Mouse (Mus musculus): ENCODE data around the gene Dalrd3. TPM values are rescaled to one million over a fixed set of nuclear protein-coding genes. Genes with fewer than 3 reads are reported as not detected.
"Not testable (repeated sequence)": the region's sequence is repeated elsewhere in the genome, so short reads cannot be mapped to it uniquely, and the experiment has no call there.

The Dalrd3 gene
- polyA plus RNA-seq, 1 experiment from 2014 or later = 115 TPM

DNA sequence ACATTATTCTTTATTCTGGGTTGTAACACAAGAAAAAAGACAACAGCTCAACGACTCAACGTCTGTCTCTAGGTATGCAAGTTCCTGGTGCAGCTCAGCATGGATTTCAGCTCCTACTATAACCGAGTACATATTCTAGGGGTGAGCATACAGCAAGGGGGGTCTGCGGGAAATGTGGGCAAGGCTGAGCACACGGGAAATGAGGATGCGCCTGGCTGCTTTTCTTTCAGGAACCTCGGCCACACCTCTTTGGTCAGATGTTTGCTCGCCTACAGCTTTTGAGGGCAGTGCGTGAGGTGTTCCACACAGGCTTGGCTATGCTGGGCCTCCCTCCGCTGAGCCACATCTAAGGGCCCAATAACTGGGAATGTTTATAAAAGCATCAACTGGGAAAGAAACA, 2.6 kb downstream of the Dalrd3 start:
- DNase-seq (ENCODE audit: low spot score) = no peak

DNA sequence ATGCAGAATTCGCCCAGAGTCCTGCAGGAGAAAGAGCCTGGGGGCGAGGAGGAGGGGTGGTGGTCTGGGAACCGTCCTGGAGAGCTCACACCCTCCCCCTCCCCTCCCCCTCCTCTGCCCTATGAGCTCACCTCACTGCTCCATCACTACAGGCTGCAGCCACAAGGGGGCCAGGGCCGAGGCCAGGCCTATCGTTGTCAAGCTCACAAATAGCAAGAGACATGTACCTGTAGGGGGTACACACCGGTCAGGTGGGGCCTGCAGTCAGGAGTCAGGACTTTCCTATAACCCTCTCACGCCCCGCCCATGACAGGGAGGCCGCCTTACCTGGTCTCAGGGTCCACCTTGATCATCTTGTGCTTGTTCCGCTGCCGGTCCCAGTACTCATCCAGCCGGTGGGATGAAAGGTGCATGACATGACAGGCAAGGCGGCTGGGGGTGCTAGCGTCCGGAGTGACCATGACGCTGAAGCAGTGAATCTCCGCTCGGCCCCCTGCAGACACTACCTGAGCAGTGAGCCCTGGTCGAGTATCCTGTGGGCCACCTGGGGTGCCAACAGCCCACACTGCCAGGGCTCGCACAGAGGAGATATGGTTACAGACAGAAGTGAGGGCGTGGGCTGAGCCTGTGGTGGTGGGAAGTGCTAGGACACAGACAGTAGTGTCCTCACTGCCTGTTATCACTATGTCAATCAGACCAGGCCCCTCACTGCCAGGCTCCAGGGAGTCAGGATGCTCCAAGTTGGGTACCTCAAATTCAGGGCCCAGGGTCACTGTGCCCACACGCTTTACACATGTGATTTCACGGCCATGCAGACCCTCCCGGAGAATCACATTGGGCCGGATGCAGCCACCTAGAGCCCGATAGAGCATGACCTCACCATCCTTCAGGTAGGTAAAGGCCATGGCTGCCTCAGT, 4.3 kb downstream of the Dalrd3 start:
- peak; percentile 74 for DNase-seq (ENCODE audit: low spot score)

DNA sequence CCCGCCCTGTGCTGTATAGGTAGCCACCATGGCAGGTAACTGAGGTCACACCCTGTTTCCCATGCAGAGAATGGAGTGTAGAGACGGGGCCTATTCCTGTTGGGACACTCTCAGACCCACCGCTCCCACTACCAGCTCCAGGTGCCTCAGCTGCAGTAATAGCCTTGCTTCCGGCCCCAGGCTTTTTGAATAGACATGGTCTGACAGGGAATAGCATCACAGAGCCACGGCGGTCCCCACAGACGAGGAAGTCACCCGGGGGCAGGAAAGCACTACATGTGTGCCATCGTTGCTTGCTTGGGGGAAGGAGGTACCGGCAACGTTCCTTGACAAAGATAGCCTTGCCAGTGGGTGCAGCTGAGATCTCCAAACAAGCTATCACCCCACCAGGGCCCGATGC, 5.2 kb downstream of the Dalrd3 start:
- DNase-seq (ENCODE audit: low spot score) = no peak

DNA sequence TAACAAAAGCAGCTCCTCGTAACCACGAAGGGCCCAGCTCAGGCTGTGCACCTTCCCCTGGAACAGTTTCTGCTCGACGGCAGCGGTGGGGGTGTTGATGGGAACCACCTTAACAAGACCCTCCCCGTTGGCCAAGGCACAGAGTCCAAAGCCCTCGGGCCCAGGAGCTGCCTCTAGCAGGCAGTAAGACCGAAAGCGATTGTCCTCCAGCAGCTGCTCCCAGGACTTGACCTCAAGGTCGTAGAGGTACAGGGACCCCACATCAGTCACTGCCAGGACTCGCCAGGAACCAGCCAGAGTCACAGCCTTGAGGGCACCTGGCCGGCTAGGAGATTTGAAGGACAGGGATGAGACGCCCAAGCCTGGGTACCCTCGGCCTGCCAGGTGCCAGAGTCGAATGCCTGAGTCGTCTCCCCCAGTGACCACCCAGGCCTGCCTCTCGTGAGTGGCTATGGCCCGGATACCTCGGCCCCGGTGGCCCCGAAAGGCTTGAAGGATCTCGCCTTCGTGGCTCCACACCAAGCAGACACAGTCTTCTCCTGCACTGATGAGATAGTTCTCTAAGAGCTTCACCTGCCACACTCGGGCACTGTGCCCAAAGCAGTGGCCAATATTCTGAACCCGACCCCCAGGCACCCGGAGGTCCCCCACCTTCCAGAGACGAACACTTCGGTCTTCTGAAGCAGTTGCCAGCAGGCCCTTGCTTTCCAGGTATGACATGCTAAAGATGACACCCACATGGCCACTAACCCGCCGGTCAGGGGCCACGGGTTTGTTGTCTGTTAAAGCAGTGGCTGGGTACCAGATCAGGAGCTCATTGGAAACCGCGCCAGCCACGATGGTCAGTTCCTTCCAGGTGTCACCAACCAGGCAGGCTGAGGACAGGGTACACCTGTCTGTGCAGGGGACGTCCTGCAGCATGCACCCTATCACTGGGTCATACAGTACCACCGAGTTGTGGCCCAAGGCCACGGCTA, 5.9 kb downstream of the Dalrd3 start:
- DNase-seq (ENCODE audit: low spot score) = no peak

DNA sequence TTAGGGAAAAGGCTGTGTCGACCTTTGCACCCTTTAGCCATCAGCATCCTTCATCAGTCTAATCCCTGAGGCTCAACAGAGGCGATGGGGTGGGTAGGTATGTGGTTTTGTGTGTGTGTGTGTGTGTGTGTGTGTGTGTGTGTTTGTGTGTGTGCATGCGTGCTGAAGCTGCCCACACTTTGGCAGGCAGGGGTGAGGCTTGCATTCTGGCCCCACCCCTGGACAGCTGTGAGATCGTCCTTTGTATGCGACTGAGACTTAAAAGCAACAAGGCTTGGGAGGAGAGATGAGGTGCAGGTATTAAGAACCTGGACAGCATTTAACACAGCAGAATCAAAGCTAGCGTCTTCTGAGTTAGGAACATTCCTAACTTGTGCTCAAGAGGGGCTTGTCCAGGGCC, 7.3 kb downstream of the Dalrd3 start:
- no peak for DNase-seq (ENCODE audit: low spot score)

DNA sequence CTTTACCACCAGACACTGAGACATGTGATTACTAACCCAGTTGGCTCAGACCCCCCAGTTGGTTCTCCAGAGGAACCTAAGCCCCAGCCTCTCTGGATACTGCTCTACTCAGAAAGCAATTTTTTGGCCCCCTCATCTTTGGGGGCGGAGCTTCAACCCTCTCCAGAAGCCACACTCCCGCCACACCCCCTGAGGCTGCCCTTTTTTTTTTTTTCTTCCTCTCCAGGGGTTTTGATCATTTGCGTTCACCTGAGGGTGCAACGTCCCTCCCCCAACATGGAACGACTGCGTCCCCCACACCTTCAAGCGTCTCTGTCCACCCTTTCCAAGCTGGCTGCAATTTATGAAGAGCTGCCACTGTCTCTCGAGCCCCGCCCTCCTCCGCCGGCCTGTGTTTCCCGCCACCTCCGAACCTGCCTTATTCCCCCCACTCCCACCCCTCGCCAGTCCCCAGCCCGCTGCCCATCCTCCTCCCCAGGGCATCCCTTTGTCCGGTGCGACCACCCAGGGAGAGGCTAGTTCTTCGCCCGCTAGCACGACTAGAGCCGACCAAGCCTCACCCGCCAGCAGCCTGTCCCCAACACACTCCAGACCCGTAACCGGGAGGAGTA, 8.4 kb downstream of the Dalrd3 start:
- peak; percentile 43 for DNase-seq (ENCODE audit: low spot score)

DNA sequence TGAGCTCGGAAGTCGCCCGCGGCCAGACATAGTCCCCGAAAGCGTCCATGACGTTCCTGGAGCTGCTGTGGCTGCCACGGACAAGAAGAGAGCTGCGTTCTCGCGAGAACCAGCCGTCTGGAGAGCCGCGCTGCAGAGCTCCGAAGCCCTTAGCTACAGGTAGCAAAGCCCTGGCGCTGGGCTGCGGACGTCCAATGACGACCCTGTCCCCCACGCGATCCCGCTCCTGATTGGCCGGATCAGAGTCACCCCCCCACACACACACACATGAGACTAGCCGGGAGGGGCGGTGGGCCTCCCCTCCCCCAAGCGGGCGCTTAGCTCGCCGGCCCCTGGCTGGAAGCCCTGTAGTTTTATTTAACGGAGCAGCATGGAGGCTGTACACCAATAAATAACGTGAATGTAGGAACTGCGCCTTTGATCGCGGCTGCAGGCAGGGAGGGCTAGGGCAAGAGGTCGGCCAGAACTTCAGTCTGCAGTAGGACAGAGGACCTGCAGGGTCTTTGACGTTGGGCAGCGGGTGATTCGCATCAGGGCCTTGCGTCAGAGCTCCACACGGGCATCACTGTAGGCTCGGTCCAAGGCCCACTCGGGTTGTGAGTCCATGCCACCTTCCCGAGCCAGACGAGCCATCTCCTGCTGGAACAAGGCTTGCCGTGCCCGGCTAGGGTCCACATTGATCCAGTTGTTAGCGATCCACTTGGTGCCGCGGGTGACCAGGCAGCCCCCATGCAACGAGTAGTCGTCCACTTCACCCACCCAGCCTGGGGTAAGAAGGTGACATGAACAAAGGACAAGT, 9.1 kb downstream of the Dalrd3 start, which contains the start of gene Wdr6:
Gene Wdr6 (minus strand): TSS at position 195 of the 799 bp plus-strand sequence.
- peak; percentile 95 for DNase-seq (ENCODE audit: low spot score)

DNA sequence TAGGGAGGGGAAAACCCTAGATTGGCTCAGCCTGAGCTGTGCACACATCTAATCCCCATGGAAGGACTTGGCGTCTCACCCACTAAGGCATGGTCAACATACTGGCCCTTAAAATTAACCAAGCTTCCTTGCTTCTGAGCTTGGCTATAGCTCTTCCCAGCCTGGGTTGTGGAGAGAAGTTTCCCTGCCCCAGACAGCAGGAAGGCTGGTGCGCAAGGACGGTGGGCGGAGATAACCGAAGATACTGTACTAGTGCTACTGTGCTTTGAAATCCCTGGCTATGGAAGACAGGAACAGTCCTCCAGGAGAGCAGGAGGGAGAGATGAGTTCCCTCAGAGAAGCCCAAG, 9.6 kb downstream of the Dalrd3 start:
- no peak for DNase-seq (ENCODE audit: low spot score)

DNA sequence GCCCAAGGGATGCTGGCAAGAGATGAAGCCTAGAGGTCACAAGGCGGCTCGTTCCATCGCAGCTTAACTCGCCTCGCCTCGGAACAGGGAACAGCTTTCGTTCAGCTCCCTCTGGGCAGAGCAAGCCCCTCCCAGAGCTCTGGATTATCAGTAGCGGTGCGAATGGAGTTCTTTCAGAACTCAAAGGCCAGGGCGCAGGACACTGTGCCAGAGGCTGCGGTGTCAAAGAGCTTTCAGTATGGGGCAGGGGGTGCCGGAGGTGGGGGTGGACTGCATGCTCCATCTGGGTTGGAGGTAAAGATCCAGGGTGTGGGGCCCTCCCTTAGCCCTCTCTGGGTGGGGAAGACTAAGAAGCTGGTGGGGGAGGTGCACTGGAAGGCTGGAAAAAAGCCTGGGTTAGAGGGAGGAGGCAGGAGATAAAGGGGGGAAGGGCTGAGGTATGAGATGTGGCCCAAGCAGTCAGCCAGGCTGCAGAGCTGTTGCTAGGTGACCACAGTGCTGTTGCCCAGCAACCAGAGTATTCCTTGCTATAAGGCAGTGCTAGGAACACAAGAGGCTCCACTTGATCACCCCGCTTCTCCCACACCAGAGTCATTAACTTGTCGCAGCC, 18.0 kb downstream of the Dalrd3 start:
- no peak for DNase-seq (ENCODE audit: low spot score)

DNA sequence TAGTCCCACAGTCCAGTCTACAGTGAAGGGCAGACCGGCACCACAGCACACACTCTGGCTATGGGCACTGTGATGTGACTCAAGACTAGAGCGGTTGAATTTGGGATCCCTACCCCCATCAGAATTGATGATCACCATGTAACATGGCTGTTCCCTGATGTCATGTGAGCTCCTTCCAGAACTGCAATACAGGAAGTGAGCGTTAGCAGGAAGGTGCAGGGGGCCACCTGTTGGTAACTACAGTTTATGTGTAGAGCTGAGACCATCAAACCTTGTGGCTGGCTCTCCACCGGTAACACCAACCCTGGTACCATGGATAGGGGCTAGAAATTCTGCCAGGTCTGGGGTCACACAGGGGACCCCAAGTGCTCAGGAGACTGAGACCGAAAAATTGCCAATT, 19.5 kb downstream of the Dalrd3 start:
- DNase-seq (ENCODE audit: low spot score) = peak; percentile 61

DNA sequence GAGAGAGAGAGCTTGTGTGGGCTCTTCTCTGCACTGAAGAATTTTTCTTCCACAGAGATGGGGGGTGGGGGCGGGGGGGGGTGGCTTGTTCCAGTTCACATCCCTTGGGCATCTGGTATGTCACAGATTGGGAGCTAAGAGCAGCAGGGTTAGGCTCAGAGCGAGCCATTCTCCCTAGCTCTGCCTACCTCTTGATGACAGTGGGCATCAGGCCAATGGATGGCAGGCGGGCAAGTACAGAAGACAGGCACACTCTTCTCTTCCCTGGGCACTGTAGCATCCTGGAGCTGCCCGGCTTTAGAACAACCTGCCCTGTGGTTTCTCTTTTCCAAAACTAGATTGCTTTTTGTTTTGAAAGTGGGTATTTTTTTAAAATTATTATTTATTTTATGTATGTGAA, 21.8 kb downstream of the Dalrd3 start:
- no peak for DNase-seq (ENCODE audit: low spot score)

DNA sequence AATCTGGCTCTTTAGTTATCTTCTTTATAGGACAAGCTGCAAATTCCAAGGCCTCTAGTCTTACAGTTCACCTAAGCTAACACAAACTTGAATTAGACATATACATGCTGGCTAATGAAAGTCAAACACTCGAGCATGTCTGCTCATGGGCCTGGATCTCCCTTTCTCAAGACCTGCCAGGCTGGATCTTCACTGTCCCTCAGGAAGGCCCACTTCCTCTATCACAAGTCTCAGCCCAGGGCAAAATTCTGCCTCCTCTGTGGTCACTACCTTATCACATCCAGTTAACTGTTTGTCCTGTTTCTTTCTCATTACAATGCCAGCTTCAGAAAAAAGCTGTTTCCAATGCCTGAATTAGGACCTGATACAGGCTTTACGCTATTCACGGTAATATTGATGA, 24.7 kb downstream of the Dalrd3 start:
- no peak for DNase-seq (ENCODE audit: low spot score)

DNA sequence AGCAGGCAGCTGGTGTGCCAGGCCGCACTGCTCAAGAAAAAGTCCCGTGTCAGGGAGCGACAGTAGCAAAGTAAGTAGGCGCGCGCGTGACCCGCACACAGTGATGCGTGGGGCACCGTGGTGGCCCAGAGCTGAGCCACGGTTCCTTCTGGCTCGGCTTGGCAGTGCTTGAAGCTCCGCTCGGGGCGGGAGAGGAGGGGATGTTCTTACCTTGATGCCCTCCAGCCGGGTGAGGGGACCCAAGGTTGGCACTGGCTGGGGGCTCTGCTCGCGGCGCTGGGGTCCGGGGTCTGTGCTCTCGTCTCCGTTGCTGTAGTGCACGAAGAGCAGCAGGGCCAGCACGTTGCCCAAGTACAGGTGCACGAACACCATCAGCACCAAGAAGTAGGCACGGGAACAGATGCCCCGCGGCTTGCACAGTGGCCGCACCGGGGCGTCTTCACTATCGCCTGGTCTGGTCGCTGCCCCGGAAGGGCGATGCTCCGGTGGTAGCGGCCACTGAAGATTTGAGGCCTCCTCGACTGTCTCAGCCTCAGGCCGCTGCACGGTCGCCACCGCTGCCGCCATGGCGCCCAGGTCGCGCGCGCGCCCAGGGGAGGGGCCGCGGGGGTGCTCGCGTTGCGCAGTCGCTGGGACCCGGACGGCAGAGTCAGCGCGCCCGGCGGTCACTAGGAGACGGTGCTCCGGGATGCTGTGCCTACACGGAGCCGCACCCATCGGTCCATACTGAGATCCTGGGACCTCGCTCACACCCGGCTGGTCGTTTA, 27.5 kb downstream of the Dalrd3 start, which contains the start of gene P4htm:
Gene P4htm (minus strand): TSS at position 670 of the 767 bp plus-strand sequence.
- peak; percentile 60 for DNase-seq (ENCODE audit: low spot score)

DNA sequence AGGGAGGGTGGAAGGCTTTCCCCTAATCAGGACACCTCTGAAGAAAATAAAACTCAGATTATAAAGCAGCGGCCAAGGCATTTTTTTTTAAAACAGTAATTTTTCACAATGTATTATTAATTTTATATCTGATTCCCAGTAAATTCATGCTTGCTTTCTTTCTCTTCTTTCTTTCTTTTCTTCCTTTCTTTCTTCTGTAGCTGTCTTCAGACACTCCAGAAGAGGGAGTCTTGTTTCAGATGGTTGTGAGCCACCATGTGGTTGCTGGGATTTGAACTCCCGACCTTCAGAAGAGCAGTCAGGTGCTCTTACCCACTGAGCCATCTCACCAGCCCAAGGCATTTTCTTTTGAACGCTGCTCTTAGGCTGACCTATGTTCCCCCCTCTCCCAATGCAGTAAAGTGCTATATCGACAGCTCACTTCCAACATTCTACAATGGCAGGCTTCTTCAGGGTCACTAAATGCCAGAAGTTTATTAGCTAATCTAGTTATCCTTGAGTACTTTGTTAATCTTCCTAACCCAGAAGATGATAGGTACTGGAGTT, 29.4 kb downstream of the Dalrd3 start:
- peak; percentile 95 for DNase-seq (ENCODE audit: low spot score)

DNA sequence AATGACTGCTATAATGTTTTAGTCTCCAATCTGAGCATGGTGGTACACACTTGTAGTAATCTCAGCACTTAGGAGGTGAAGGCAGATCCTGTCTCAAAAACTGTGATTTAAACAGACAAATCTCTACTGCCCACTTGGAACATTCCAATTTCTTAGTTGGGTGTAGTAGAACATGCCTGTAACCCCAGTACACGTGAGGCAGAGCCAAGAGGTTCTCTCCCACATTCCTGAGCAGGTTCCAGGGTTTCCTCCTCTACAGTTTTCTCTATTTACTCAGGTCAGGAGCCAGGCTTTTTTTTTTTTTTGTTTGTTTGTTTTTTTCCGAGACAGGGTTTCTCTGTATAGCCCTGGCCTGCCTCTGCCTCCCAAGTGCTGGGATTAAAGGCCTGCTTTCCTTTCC, 30.3 kb downstream of the Dalrd3 start:
- no peak for DNase-seq (ENCODE audit: low spot score)

DNA sequence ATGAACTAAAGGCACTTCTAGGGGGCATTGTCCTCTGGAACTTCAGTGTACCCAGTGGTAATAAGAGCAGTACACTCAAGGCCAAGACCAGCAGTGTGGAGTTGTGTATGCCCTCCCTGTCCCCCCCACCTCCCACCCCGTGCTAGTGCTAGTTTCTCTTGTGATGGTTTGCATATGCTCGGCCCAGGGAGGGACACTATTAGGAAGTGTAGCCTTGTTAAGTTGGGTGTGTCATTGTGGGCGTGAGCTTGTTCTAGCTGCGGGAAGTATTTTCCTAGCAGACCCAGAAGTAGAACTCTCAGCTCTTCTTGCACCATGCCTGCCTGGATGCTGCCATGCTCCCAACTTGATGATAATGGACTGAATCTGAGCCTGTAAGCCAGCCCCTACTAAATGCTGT, 32.3 kb downstream of the Dalrd3 start:
- no peak for DNase-seq (ENCODE audit: low spot score)

DNA sequence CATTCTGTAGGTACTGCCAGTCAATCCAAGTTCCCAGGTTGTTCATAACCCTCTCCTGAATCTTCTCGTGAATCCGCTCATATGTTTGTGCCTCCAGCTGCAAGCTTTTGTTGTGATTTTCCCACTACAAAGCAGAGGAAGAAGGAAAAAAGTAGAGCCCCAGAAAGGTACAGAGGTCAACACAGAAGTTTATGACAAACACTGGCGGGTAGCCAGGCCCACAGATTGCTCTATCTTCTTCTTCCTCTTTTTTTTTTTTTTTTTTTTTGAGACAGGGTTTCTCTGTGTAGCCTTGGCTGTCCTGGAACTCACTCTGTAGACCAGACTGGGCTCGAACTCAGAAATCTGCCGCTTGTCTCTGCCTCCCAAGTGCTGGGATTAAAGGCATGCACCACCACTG, 38.2 kb downstream of the Dalrd3 start:
- not testable (repeated sequence) for DNase-seq (ENCODE audit: low spot score)

DNA sequence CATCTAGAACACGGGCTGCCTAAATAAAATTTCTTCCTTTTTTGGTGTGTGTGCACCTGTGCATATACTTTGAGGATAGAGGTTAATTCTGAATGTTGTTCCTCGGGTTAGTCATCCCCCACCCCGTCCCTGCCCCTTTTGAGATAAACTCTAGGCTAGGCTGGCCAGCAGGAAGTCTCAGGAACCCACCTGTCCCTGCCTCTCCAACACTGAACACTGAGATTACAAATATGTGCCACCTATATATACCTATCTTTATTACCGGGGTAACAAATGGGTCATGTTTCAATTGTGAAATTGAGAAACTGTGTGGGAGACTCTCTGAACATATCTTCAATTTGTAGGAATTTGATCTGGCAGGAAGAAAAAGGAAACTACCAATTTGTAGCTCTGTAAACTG, 39.2 kb downstream of the Dalrd3 start:
- DNase-seq (ENCODE audit: low spot score) = no peak

DNA sequence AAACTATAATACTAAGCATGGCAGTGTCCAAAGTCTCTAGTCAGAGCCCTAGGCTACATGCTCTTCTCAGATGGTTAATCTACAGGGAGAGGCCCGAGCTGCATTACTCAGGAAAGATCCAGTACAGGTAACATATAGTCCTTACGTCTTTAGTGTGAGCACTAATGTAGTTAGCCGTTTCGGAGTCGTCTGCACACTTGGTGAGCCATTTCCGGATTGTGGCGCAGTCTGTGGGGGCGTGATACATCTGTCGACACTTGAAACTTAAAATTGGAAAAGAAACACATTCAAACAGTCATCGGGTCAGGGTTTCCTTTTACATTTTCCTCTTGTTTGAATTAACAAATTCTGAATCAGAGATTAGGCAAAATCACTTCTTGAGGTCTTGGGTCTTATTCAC, 41.8 kb downstream of the Dalrd3 start:
- no peak for DNase-seq (ENCODE audit: low spot score)
